Mouse (Mus musculus) naive thymus-derived CD4-positive, alpha-beta T cell, adult 2 months (primary cell): ENCODE measurements around the gene Acp7.

Experiments
- DNase-seq: peaks from one replicate; pipeline ENCODE4 v3.0.0-alpha.2; 2011; ENCODE audit warnings: low read depth

Gene Acp7

GRCm38 (mm10) chr7:28576271-28576914, 54.7 kb downstream of the Acp7 start:
- no peak for DNase-seq

- no peak for DNase-seq
Measured at GRCm38 (mm10) chr7:28575597-28575996, 55.5 kb downstream of the Acp7 start.

DNA sequence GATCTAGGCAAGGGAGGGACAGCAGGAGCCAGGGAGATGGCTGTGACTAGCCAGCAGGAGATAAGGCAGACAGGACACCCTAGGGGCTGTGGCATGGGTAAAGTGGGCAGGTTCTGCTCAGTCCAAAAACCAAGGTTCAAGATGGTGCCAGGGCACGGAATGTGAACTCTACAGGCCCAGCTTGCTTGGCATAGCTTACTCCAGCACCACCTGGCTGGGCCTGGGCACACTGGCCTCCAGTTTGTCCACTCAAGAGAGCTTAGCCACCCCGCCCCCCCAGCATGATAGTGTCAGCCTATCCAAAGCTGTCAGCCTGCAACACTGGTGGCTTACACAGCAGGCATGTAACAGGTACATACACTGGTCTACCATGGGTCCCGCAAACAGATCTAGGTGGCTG, 57.9 kb downstream of the Acp7 start:
- no peak for DNase-seq

GRCm38 (mm10) chr7:28572689-28573088, 58.4 kb downstream of the Acp7 start:
- DNase-seq = no peak

GRCm38 (mm10) chr7:28570982-28571682, 60.0 kb downstream of the Acp7 start:
- DNase-seq = no peak

- no peak for DNase-seq
Measured at GRCm38 (mm10) chr7:28570291-28570981, 60.7 kb downstream of the Acp7 start.

DNA sequence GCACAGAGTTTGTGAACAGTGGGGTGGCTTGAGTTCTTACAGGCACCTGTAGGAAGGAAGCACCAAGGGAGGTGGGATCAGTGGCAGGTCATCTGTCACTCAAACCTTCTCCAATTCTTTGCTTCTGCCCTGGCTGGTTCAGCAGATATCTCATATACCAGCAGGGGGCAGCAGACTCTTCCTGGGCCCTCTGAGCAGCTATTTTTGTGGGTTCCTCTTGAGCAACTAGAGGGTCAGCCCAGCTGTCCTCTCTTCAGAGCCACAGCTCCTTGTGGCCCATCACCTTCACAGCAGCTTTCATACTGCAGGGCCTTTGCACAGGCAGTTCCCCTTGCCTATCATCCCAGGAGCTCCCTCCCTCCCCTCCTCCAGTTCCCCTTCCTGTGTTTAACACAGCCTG, 62.9 kb downstream of the Acp7 start:
- DNase-seq = peak; percentile 83

DNA sequence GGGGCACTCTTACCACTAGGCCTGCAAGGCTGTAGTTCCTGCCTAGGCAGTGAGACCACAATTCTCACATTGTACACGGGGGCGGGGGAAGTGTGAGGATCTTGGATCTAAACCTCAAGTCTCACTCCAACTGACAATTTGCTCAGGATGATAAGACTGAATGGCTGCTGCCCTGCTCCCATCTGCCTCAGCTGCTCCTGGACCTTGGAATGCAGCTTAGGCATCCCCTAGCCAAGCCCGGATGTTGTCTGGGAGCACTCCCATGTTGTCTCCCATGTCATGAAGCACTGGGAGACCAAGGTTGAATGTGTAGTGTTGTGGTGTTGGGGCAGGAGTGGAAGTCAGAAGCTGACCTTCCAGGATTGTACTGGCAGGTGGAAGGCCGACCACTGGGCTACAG, 63.6 kb downstream of the Acp7 start:
- no peak for DNase-seq

DNA sequence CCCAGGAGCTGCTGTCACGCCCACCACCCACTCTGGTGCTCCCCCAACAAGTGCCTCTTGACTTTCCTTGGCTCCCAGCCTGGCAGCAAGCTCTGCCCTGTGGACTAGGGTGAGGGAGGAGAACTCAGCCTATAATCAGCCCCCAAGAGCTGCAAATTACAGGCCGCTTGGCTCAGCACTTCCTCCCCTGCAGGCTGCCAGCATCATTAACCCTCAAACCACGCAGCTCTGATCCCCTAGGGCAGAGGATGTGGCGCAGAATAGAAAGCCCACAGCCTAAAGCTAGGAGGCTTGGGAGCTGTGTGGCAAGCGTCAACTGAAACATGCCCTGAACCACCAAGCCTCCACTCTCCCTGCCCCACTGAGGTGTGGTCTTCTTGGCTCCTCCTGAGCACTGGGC, 65.7 kb downstream of the Acp7 start:
- peak; percentile 56 for DNase-seq

DNA sequence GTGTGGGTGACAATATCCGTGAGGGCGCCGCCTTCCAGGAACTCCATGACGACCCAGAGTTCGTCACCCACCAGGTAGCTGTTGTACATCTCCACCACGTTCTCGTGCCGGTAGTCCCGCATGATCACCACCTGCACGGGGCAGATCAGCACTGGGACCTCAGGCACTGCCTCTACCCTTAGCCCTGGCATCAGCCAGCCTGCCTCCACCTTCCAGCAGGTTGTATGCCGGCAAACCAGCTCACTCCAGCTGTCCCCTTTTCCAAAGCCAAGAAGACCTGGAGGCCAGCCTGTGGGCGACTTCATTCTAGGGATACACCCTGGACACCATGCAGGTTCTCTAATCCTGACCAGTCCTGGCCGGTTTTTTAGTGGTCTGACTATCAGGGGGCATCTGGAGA, 68.2 kb downstream of the Acp7 start:
- no peak for DNase-seq

- no peak for DNase-seq
Measured at GRCm38 (mm10) chr7:28562371-28562770, 68.8 kb downstream of the Acp7 start.

GRCm38 (mm10) chr7:28561967-28562366, 69.2 kb downstream of the Acp7 start:
- DNase-seq = no peak

DNA sequence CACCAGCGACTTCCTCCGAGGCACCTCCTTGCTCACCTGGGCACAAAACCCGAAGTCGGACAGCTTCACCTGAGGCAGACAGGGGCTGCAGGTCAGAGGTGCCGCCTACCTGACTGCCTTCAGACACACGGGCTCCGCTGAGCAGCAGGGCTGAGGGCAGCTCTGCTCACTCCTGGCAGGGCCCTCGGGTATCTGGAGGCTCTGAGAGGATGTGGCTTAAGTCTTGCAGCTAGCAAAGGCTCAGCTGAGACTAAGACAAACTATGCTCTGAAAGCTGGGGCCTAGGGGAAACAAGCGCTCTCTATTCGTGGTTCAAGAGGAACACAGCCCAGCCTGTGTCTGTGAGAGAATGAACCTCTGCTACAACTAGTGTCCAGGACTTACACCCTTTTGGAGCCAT, 70.3 kb downstream of the Acp7 start:
- peak; percentile 37 for DNase-seq

DNA sequence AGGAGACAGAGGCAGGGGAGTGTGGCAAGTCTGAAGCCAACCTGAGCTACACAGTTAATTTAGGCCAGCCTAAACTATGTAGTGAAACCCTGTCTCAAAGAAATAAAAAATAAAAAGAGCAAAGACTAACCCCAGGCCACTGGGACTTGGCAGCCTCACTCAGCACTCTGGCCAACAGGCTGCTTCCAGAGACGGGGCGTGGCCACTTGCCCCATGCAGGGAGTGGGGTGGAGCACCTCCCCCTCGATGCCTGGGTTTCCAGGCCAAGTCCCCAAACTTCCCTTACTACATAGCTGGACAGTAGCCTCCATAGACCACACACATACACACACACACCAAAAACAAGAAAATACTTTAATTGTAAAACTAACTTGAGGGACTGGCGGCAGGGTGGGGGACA, 72.6 kb downstream of the Acp7 start:
- no peak for DNase-seq

DNA sequence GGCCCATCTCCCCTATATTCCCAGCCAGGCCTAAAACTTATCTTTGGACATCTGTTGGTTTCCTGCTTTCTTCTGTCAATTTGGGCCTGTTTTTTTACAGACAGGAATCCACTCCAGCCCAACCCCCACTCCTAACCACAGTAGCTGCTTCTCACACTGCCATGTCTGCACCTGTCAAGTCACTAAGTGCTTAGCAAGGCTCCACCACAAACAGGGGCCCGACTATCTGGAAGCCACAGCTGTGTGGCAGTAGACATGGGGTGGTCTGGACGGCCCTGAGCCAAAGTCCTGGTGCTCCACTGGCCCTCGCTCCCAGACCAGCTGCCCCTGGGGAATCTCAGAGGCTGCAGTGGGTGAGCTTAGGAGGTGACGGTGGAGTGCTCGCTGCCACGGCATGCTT, 73.4 kb downstream of the Acp7 start:
- DNase-seq = peak; percentile 53
